Mouse (Mus musculus) midbrain, embryonic 16.5 days (tissue): ENCODE data around the gene Kcnip4. TPM values are rescaled to one million over a fixed set of nuclear protein-coding genes. Genes with fewer than 3 reads are reported as not detected.

Experiments
- ATAC-seq: fragments of 200-750 bp; cut with Nextera tagmentation; 2 replicates; pipeline ENCODE4 v1.8.0; 2017; ENCODE audit warnings: moderate TSS enrichment
- H3K27ac ChIP-seq: fragments of 300-500 bp; sonication (generic); 2 replicates; pipeline ENCODE4 v1.5.1; 2014; ENCODE audit warnings: mild to moderate bottlenecking, low read length, mixed read lengths
- H3K27me3 ChIP-seq: fragments of 300-500 bp; sonication (generic); 2 replicates; pipeline ENCODE4 v1.6.1; 2014; ENCODE audit warnings: low read depth, low read length, mixed read lengths; ENCODE audit not compliant: control insufficient read depth, insufficient read depth
- H3K36me3 ChIP-seq: fragments of 300-500 bp; sonication (generic); 2 replicates; pipeline ENCODE4 v1.6.1; 2014; ENCODE audit warnings: mild to moderate bottlenecking, low read length, moderate library complexity, mixed read lengths; ENCODE audit not compliant: control insufficient read depth, insufficient read depth
- H3K4me1 ChIP-seq: fragments of 300-500 bp; sonication (generic); 2 replicates; pipeline ENCODE4 v1.6.1; 2014; ENCODE audit warnings: mild to moderate bottlenecking, low read length, mixed read lengths; ENCODE audit not compliant: control insufficient read depth, insufficient read depth
- H3K4me2 ChIP-seq: fragments of 300-500 bp; sonication (generic); 2 replicates; pipeline ENCODE4 v1.6.1; 2014; ENCODE audit warnings: mild to moderate bottlenecking, low read length, mixed read lengths
- H3K4me3 ChIP-seq: fragments of 300-500 bp; sonication (generic); 2 replicates; pipeline ENCODE4 v1.5.1; 2014; ENCODE audit warnings: low read depth, mild to moderate bottlenecking, low read length, moderate library complexity, mixed read lengths
- H3K9ac ChIP-seq: fragments of 300-500 bp; sonication (generic); 2 replicates; pipeline ENCODE4 v1.6.1; 2014; ENCODE audit warnings: low read depth, low read length, mixed read lengths
- H3K9me3 ChIP-seq: fragments of 300-500 bp; sonication (generic); replicated peaks from 2 replicates; pipeline ENCODE4 v1.6.1; 2014; ENCODE audit warnings: mild to moderate bottlenecking, low read length, mixed read lengths; ENCODE audit not compliant: control insufficient read depth, poor library complexity, severe bottlenecking
- WGBS: fragments of 180-500 bp; shearing (Covaris S2); extraction: QIAGEN DNeasy Blood & Tissue Kit; methylation state at CpG from one replicate; pipeline ENCODE4 v1.1.7; 2014; 5-methylcytosine and 5-hydroxymethylcytosine counted together
- polyA plus RNA-seq: library from polyadenylated mRNA; unstranded; fragments of >200 nt; fragmentation: Nextera tagmentation; extraction: Ambion mirVana; gene quantifications from 2 replicates; pipeline ENCODE4 v1.2.1, GENCODE M21; 2015

The Kcnip4 gene
- polyA plus RNA-seq, 1 experiment from 2014 or later = 22.7 TPM

GRCm38 (mm10) chr5:48563996-48564587 is 960.6 kb downstream of the Kcnip4 start:
- no peaks in the 10 kb centered on the region for H3K27me3 ChIP-seq
- no peaks in the 10 kb centered on the region for H3K4me1 ChIP-seq
- H3K27ac ChIP-seq = no peak overlapping the region
- ATAC-seq = no peak
- no peaks in the 10 kb centered on the region for H3K9me3 ChIP-seq
- WGBS = 86% methylated on average over 3 of the region's 3 CpGs
- H3K4me2 ChIP-seq = no peak overlapping the region
- H3K36me3 ChIP-seq = no peaks in the 10 kb centered on the region
- H3K9ac ChIP-seq = no peak overlapping the region
- no peak overlapping the region for H3K4me3 ChIP-seq

GRCm38 (mm10) chr5:48551753-48552152 is 973.0 kb downstream of the Kcnip4 start:
- Histone ChIP-seq H3K27me3 (no peaks in the 10 kb centered on the region), H3K27ac (no peak overlapping the region)
- WGBS = 79% methylated on average over 4 of the region's 4 CpGs

DNA sequence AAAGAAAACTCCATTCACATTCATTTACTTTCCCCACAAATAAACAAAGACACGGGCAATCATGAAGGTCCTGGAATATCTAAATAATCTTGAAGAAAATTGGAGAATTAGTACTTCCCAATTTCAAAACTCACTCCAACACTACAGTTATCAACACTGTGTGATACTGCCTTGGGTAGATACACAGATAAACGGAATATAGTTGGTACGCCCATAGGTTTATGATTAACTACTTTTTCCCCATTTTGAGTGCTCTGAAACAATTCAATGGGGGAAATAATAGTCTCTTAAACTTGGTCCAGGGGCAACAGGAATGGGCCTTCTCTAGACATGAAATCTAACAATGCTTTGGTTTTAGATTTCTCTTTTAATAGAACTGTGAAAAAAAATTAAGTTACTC is 978.9 kb downstream of the Kcnip4 start:
- no peak overlapping the region for H3K4me2 ChIP-seq
- WGBS = 95% methylated on average over 3 of the region's 3 CpGs
- no peak for ATAC-seq

More at GRCm38 (mm10) chr5:48551753-48552152, 973.0 kb downstream of the Kcnip4 start:
- H3K4me2 ChIP-seq = no peak overlapping the region
- no peaks in the 10 kb centered on the region for H3K4me1 ChIP-seq
- ATAC-seq = no peak
- no peaks in the 10 kb centered on the region for H3K36me3 ChIP-seq
- H3K4me3 ChIP-seq = no peak overlapping the region
- no peaks in the 10 kb centered on the region for H3K9me3 ChIP-seq
- no peak overlapping the region for H3K9ac ChIP-seq

GRCm38 (mm10) chr5:48544784-48545734 is 979.6 kb downstream of the Kcnip4 start:
- no peak overlapping the region for H3K4me3 ChIP-seq
- ATAC-seq = no peak
- no peaks in the 10 kb centered on the region for H3K27me3 ChIP-seq
- 20% methylated on average over 5 of the region's 5 CpGs for WGBS
- no peak overlapping the region for H3K27ac ChIP-seq
- no peaks in the 10 kb centered on the region for H3K9me3 ChIP-seq
- H3K4me2 ChIP-seq = no peak overlapping the region
- H3K9ac ChIP-seq = no peak overlapping the region
- H3K4me1 ChIP-seq = no peaks in the 10 kb centered on the region
- no peaks in the 10 kb centered on the region for H3K36me3 ChIP-seq

More for the DNA sequence above, 978.9 kb downstream of the Kcnip4 start:
- no peaks in the 10 kb centered on the region for H3K4me1 ChIP-seq
- no peak overlapping the region for H3K4me3 ChIP-seq
- H3K36me3 ChIP-seq = no peaks in the 10 kb centered on the region
- no peak overlapping the region for H3K27ac ChIP-seq
- H3K9me3 ChIP-seq = no peaks in the 10 kb centered on the region
- H3K9ac ChIP-seq = no peak overlapping the region
- no peaks in the 10 kb centered on the region for H3K27me3 ChIP-seq

- no peak overlapping the region for H3K9ac ChIP-seq
- H3K4me1 ChIP-seq = no peaks in the 10 kb centered on the region
- H3K27ac ChIP-seq = no peak overlapping the region
- H3K36me3 ChIP-seq = no peaks in the 10 kb centered on the region
- 81% methylated on average over 4 of the region's 4 CpGs for WGBS
- H3K4me3 ChIP-seq = no peak overlapping the region
- no peak for ATAC-seq
- no peaks in the 10 kb centered on the region for H3K9me3 ChIP-seq
- H3K4me2 ChIP-seq = no peak overlapping the region
- no peaks in the 10 kb centered on the region for H3K27me3 ChIP-seq
Measured at GRCm38 (mm10) chr5:48518035-48518434, 1006.7 kb downstream of the Kcnip4 start.

GRCm38 (mm10) chr5:48513354-48513753 is 1011.4 kb downstream of the Kcnip4 start:
- ATAC-seq = no peak
- no peak overlapping the region for H3K9ac ChIP-seq
- WGBS = 58% methylated on average over 1 of the region's 1 CpGs
- no peaks in the 10 kb centered on the region for H3K36me3 ChIP-seq
- H3K4me1 ChIP-seq = no peaks in the 10 kb centered on the region
- H3K27me3 ChIP-seq = no peaks in the 10 kb centered on the region
- no peaks in the 10 kb centered on the region for H3K9me3 ChIP-seq
- H3K4me3 ChIP-seq = no peak overlapping the region
- no peak overlapping the region for H3K4me2 ChIP-seq
- H3K27ac ChIP-seq = no peak overlapping the region

- Histone ChIP-seq H3K27ac (no peak overlapping the region), H3K36me3 (no peaks in the 10 kb centered on the region), H3K9me3 (no peaks in the 10 kb centered on the region), H3K27me3 (no peaks in the 10 kb centered on the region), H3K4me2 (no peak overlapping the region), H3K4me3 (no peak overlapping the region), H3K9ac (no peak overlapping the region), H3K4me1 (no peaks in the 10 kb centered on the region)
- no peak for ATAC-seq
- 91% methylated on average over 1 of the region's 1 CpGs for WGBS
Measured at GRCm38 (mm10) chr5:48511357-48511756, 1013.4 kb downstream of the Kcnip4 start.

DNA sequence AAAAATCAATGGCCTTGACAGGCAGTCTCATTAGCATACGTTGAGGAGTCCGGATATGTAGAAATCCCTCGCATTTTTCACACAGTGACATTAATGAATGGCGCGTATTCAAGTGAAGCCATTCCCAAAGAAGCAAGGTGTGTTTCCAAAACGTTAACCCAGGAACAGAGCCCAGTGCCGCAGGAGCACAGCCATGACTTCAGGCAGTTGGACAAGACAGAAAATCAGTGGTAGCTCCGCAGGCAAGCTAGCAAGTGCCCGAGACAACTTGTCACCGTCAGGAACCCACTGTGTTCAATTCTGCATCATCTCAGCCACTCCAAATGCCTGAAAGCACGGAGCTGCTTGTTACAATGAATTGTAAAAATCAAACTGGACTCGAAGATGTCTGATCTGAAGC is 1014.5 kb downstream of the Kcnip4 start:
- 70% methylated on average over 12 of the region's 12 CpGs for WGBS
- Histone ChIP-seq H3K9me3 (no peaks in the 10 kb centered on the region), H3K4me3 (no peak overlapping the region), H3K27ac (no peak overlapping the region), H3K36me3 (no peaks in the 10 kb centered on the region), H3K4me2 (no peak overlapping the region), H3K27me3 (no peaks in the 10 kb centered on the region), H3K9ac (no peak overlapping the region), H3K4me1 (no peaks in the 10 kb centered on the region)
- ATAC-seq = no peak
